Mouse (Mus musculus) hindbrain, embryonic 15.5 days (tissue): ENCODE measurements around the gene Srm. TPM values are rescaled to one million over a fixed set of nuclear protein-coding genes. Genes with fewer than 3 reads are reported as not detected.

ENCODE experiments used
- ATAC-seq: fragments of 200-750 bp; cut with Nextera tagmentation; 2 replicates; pipeline ENCODE4 v1.8.0; 2017; ENCODE audit warnings: low read depth, moderate number of reproducible peaks, moderate TSS enrichment; ENCODE audit not compliant: low FRiP score
- H3K27ac ChIP-seq: fragments of 300-500 bp; sonication (generic); replicated peaks from 2 replicates; pipeline ENCODE4 v1.5.1; 2015; ENCODE audit warnings: mild to moderate bottlenecking, inconsistent platforms
- H3K27me3 ChIP-seq: fragments of 300-500 bp; sonication (generic); 2 replicates; pipeline ENCODE4 v1.6.1; 2015; ENCODE audit warnings: control low read depth, inconsistent platforms
- H3K36me3 ChIP-seq: fragments of 300-500 bp; sonication (generic); 2 replicates; pipeline ENCODE4 v1.6.1; 2015; ENCODE audit warnings: control low read depth, inconsistent platforms
- H3K4me1 ChIP-seq: fragments of 300-500 bp; sonication (generic); replicated peaks from 2 replicates; pipeline ENCODE4 v1.6.1; 2015; ENCODE audit warnings: control low read depth, inconsistent platforms
- H3K4me2 ChIP-seq: fragments of 300-500 bp; sonication (generic); 2 replicates; pipeline ENCODE4 v1.6.1; 2015; ENCODE audit warnings: moderate library complexity, mild to moderate bottlenecking, inconsistent platforms
- H3K4me3 ChIP-seq: fragments of 300-500 bp; sonication (generic); 2 replicates; pipeline ENCODE4 v1.5.1; 2015; ENCODE audit warnings: mild to moderate bottlenecking, inconsistent platforms
- H3K9ac ChIP-seq: fragments of 300-500 bp; sonication (generic); 2 replicates; pipeline ENCODE4 v1.6.1; 2015; ENCODE audit warnings: inconsistent platforms
- H3K9me3 ChIP-seq: fragments of 300-500 bp; sonication (generic); 2 replicates; pipeline ENCODE4 v1.6.1; 2016; ENCODE audit warnings: control low read depth, inconsistent platforms
- WGBS: fragments of 180-500 bp; shearing (Covaris S2); methylation state at CpG from one replicate; pipeline ENCODE4 v1.1.7; 2015; 5-methylcytosine and 5-hydroxymethylcytosine counted together
- polyA plus RNA-seq: library from polyadenylated mRNA; unstranded; fragments of >200 nt; fragmentation: Nextera tagmentation; extraction: Ambion mirVana; gene quantifications from 2 replicates; pipeline ENCODE4 v1.2.1, GENCODE M21; 2015

Srm gene
- polyA plus RNA-seq, 1 experiment from 2014 or later: 194 TPM

GRCm38 (mm10) chr4:148625010-148625409, 33.7 kb downstream of the Srm start:
- no peak overlapping the region for H3K27ac ChIP-seq
- H3K4me3 ChIP-seq: peak overlapping the region; percentile 94
- peak overlapping the region; percentile 87 for H3K4me2 ChIP-seq
- H3K9me3 ChIP-seq: no peaks in the 10 kb centered on the region
- 0 out of 2 replicates have a peak overlapping the region, but pooled peaks have one; percentile 96 for H3K9ac ChIP-seq
- peaks cover 32% of the 10 kb centered on the region for H3K4me1 ChIP-seq
- H3K27me3 ChIP-seq: no peaks in the 10 kb centered on the region
- WGBS: 85% methylated on average over 10 of the region's 10 CpGs
- ATAC-seq: no peak
- peaks cover 46% of the 10 kb centered on the region for H3K36me3 ChIP-seq

- Histone ChIP-seq H3K4me1 (peaks cover 32% of the 10 kb centered on the region), H3K36me3 (peaks cover 38% of the 10 kb centered on the region), H3K27ac (peak overlapping the region; percentile 96), H3K27me3 (no peaks in the 10 kb centered on the region), H3K9me3 (no peaks in the 10 kb centered on the region), H3K9ac (peak overlapping the region; percentile 96), H3K4me2 (peak overlapping the region; percentile 87), H3K4me3 (peak overlapping the region; percentile 94)
- ATAC-seq: peak; percentile 67
- under 1% methylated on average over 57 of the region's 57 CpGs for WGBS
These were observed 34.7 kb downstream of the Srm start for GRCm38 (mm10) chr4:148625756-148626622.

GRCm38 (mm10) chr4:148626623-148627185, 35.4 kb downstream of the Srm start, which contains the start of gene Tardbp:
TSS of gene Tardbp (minus strand) at chr4:148627019.
- peak within 1 kb of the TSS; percentile 96 for H3K27ac ChIP-seq
- peaks cover 32% of the 10 kb centered on the region for H3K4me1 ChIP-seq
- peak within 1 kb of the TSS; percentile 94 for H3K4me3 ChIP-seq
- ATAC-seq: peak; percentile 97
- H3K36me3 ChIP-seq: peaks cover 31% of the 10 kb centered on the region
- WGBS: 0% methylated on average over 51 of the region's 51 CpGs
- H3K9me3 ChIP-seq: no peaks in the 10 kb centered on the region
- H3K9ac ChIP-seq: peak within 1 kb of the TSS; percentile 96
- peak within 1 kb of the TSS; percentile 87 for H3K4me2 ChIP-seq
- H3K27me3 ChIP-seq: no peaks in the 10 kb centered on the region

- peak overlapping the region; percentile 94 for H3K4me3 ChIP-seq
- no peaks in the 10 kb centered on the region for H3K9me3 ChIP-seq
- peak overlapping the region; percentile 87 for H3K4me2 ChIP-seq
- H3K4me1 ChIP-seq: peaks cover 32% of the 10 kb centered on the region
- WGBS: 65% methylated on average over 3 of the region's 3 CpGs
- peak overlapping the region; percentile 96 for H3K9ac ChIP-seq
- peaks cover 26% of the 10 kb centered on the region for H3K36me3 ChIP-seq
- no peaks in the 10 kb centered on the region for H3K27me3 ChIP-seq
- peak overlapping the region; percentile 96 for H3K27ac ChIP-seq
- peak; percentile 55 for ATAC-seq
These were observed 35.9 kb downstream of the Srm start for GRCm38 (mm10) chr4:148627246-148627645.

- 82% methylated on average over 3 of the region's 3 CpGs for WGBS
- Histone ChIP-seq H3K4me1 (peaks cover 3% of the 10 kb centered on the region), H3K27me3 (no peaks in the 10 kb centered on the region), H3K9me3 (no peaks in the 10 kb centered on the region), H3K4me3 (no peak overlapping the region), H3K36me3 (no peaks in the 10 kb centered on the region), H3K9ac (no peak overlapping the region), H3K4me2 (no peak overlapping the region), H3K27ac (no peak overlapping the region)
- no peak for ATAC-seq
These were observed 40.9 kb downstream of the Srm start for GRCm38 (mm10) chr4:148632013-148632692.

GRCm38 (mm10) chr4:148633395-148634061, 42.2 kb downstream of the Srm start:
- no peak overlapping the region for H3K4me2 ChIP-seq

GRCm38 (mm10) chr4:148635309-148635708, 44.0 kb downstream of the Srm start:
- H3K9ac ChIP-seq: no peak overlapping the region
- H3K4me1 ChIP-seq: no peaks in the 10 kb centered on the region
- no peaks in the 10 kb centered on the region for H3K27me3 ChIP-seq
- no peak for ATAC-seq
- H3K4me2 ChIP-seq: no peak overlapping the region
- H3K9me3 ChIP-seq: no peaks in the 10 kb centered on the region
- no peaks in the 10 kb centered on the region for H3K36me3 ChIP-seq
- H3K4me3 ChIP-seq: no peak overlapping the region
- WGBS: 87% methylated on average over 2 of the region's 2 CpGs
- no peak overlapping the region for H3K27ac ChIP-seq

More at GRCm38 (mm10) chr4:148633395-148634061, 42.2 kb downstream of the Srm start:
- ATAC-seq: no peak
- no peak overlapping the region for H3K4me3 ChIP-seq
- 76% methylated on average over 2 of the region's 2 CpGs for WGBS
- H3K27ac ChIP-seq: no peak overlapping the region
- no peak overlapping the region for H3K9ac ChIP-seq
- H3K27me3 ChIP-seq: no peaks in the 10 kb centered on the region
- H3K36me3 ChIP-seq: no peaks in the 10 kb centered on the region
- no peaks in the 10 kb centered on the region for H3K9me3 ChIP-seq
- H3K4me1 ChIP-seq: no peaks in the 10 kb centered on the region

GRCm38 (mm10) chr4:148638302-148638701, 47.0 kb downstream of the Srm start:
- Histone ChIP-seq H3K4me2 (no peak overlapping the region), H3K9me3 (no peaks in the 10 kb centered on the region), H3K27ac (no peak overlapping the region), H3K4me3 (no peak overlapping the region), H3K36me3 (no peaks in the 10 kb centered on the region), H3K27me3 (no peaks in the 10 kb centered on the region), H3K4me1 (no peaks in the 10 kb centered on the region), H3K9ac (no peak overlapping the region)
- no peak for ATAC-seq
- WGBS: 68% methylated on average over 9 of the region's 9 CpGs

GRCm38 (mm10) chr4:148639455-148639854, 48.2 kb downstream of the Srm start:
- ATAC-seq: no peak
- no peaks in the 10 kb centered on the region for H3K4me1 ChIP-seq
- H3K9ac ChIP-seq: no peak overlapping the region
- 83% methylated on average over 2 of the region's 2 CpGs for WGBS
- H3K36me3 ChIP-seq: no peaks in the 10 kb centered on the region
- H3K4me3 ChIP-seq: no peak overlapping the region
- no peaks in the 10 kb centered on the region for H3K9me3 ChIP-seq
- no peak overlapping the region for H3K4me2 ChIP-seq
- H3K27me3 ChIP-seq: no peaks in the 10 kb centered on the region
- H3K27ac ChIP-seq: no peak overlapping the region

GRCm38 (mm10) chr4:148641121-148641520, 49.8 kb downstream of the Srm start:
- ATAC-seq: no peak
- Histone ChIP-seq H3K4me3 (no peak overlapping the region), H3K36me3 (no peaks in the 10 kb centered on the region), H3K9ac (no peak overlapping the region), H3K4me1 (no peaks in the 10 kb centered on the region), H3K4me2 (no peak overlapping the region), H3K9me3 (no peaks in the 10 kb centered on the region), H3K27me3 (no peaks in the 10 kb centered on the region), H3K27ac (no peak overlapping the region)
- 82% methylated on average over 5 of the region's 5 CpGs for WGBS

- H3K27me3 ChIP-seq: no peaks in the 10 kb centered on the region
- H3K9me3 ChIP-seq: no peaks in the 10 kb centered on the region
- ATAC-seq: no peak
- no peak within 1 kb of the TSS for H3K4me3 ChIP-seq
- peak within 1 kb of the TSS; percentile 36 for H3K4me2 ChIP-seq
- no peaks in the 10 kb centered on the region for H3K36me3 ChIP-seq
- WGBS: 64% methylated on average over 15 of the region's 15 CpGs
- H3K4me1 ChIP-seq: no peaks in the 10 kb centered on the region
- H3K9ac ChIP-seq: no peak within 1 kb of the TSS
- H3K27ac ChIP-seq: no peak within 1 kb of the TSS
These were observed 52.2 kb downstream of the Srm start, which contains the start of gene Gm572 for GRCm38 (mm10) chr4:148643291-148644156. TSS of gene Gm572 (plus strand) at chr4:148643317.
